Comparison of ENCODE assay signal across 8 mouse cellular contexts in the genomic region with DNA sequence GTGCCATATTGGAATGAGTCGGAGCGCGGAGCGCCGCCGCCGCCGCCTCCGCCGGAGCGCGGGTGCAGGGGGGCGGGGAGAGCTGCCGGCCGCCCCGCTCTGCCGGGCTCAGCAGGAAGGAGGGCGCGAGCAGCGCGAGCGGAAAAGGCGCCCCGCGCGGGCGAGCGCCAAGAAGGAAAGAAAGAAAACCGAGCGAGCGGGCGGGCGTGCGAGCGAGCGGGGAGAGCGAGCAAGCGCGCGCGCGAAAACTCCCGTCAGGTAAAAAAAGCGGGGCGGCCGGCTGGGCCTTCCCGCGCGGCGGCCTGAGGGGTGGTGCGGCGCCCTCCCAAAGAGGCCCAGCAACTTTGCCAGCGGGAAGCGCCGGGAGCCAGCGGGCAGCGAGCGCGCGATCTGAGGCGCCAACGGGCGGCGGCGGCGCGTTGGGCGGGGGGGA. TPM values are rescaled to one million over a fixed set of nuclear protein-coding genes. Genes with fewer than 3 reads are reported as not detected.
DNase-seq lines count a peak whose midpoint lies in the region; ATAC-seq and TF ChIP-seq lines count a peak whose summit lies in the region.

No protein-coding gene starts in this region.

- H3K4me3 ChIP-seq in G1E (ENCODE audit: low read depth, low read length): peak overlapping the region; percentile 81
- peak overlapping the region; percentile 100 for H3K4me3 ChIP-seq in brown adipose tissue, adult 24 weeks (ENCODE audit: insufficient read depth, low read depth, low read length)
- peak overlapping the region; percentile 97 for H3K4me3 ChIP-seq in forebrain, embryonic 13.5 days
- H3K4me3 ChIP-seq in lung, embryonic 14.5 days (ENCODE audit: low read depth, low read length): peak overlapping the region; percentile 88

- no peak for TF ChIP-seq CTCF in G1E (IDR thresholded peaks at IDR 0.05; ENCODE audit: low read depth, low read length)
- TF ChIP-seq CTCF in lung, embryonic 14.5 days (IDR thresholded peaks at IDR 0.05; ENCODE audit: low read depth): no peak

- no peaks in the 10 kb centered on the region for H3K36me3 ChIP-seq in G1E (replicated peaks)
- no peaks in the 10 kb centered on the region for H3K36me3 ChIP-seq in forebrain, embryonic 13.5 days (ENCODE audit: poor library complexity, severe bottlenecking)
- H3K36me3 ChIP-seq in lung, embryonic 14.5 days (ENCODE audit: insufficient read depth): no peaks in the 10 kb centered on the region

- H3K27me3 ChIP-seq in G1E (ENCODE audit: insufficient read depth, low read length): peaks cover 4% of the 10 kb centered on the region; the same call in 1 of the 2 replicates
- 0 out of 2 replicates have a peak, but pooled peaks cover 6% of the 10 kb centered on the region for H3K27me3 ChIP-seq in forebrain, embryonic 13.5 days
- peaks cover 12% of the 10 kb centered on the region for H3K27me3 ChIP-seq in lung, embryonic 14.5 days (ENCODE audit: insufficient read depth, low read length)

- H3K4me1 ChIP-seq in G1E (ENCODE audit: insufficient read depth, low read depth, low read length): peaks cover 43% of the 10 kb centered on the region
- H3K4me1 ChIP-seq in brown adipose tissue, adult 24 weeks (ENCODE audit: control insufficient read depth, insufficient read depth, insufficient read length, low read length): no peaks in the 10 kb centered on the region
- H3K4me1 ChIP-seq in forebrain, embryonic 13.5 days: peaks cover 20% of the 10 kb centered on the region
- 0 out of 2 replicates have a peak, but pooled peaks cover 2% of the 10 kb centered on the region for H3K4me1 ChIP-seq in lung, embryonic 14.5 days (ENCODE audit: insufficient read depth)

- H3K9ac ChIP-seq in forebrain, embryonic 13.5 days: peak overlapping the region; percentile 93
- H3K9ac ChIP-seq in lung, embryonic 14.5 days: peak overlapping the region; percentile 83

- peak; percentile 79 for DNase-seq in G1E (ENCODE audit: low spot score)
- peak; percentile 64 for DNase-seq in heart, postnatal 25 days (ENCODE audit: low spot score)
- peak; percentile 80 to 88 for DNase-seq in layer of hippocampus, postnatal 10 days (ENCODE audit: low spot score in 2 of 2)
- DNase-seq in lung, embryonic 14.5 days: peak; percentile 80
- peak; percentile 62 for DNase-seq in ovary, adult 18-20 months (ENCODE audit: low spot score)
- DNase-seq in thymus, postnatal 10 days (ENCODE audit: low spot score in 2 of 2): peak; percentile 73 to 77

- 0% methylated on average over 54 of the region's 68 CpGs for WGBS in forebrain, embryonic 13.5 days
- 1% methylated on average over 62 of the region's 68 CpGs for WGBS in lung, embryonic 14.5 days

- no peak for ATAC-seq in G1E (ENCODE audit: extremely low read depth, insufficient number of reproducible peaks, low FRiP score, poor library complexity, severe bottlenecking)
- peak; percentile 91 for ATAC-seq in forebrain, embryonic 13.5 days
- peak; percentile 81 for ATAC-seq in lung, embryonic 14.5 days (ENCODE audit: insufficient read depth)

- no peaks in the 10 kb centered on the region for H3K9me3 ChIP-seq in G1E (replicated peaks)
- no peaks in the 10 kb centered on the region for H3K9me3 ChIP-seq in forebrain, embryonic 13.5 days (replicated peaks)
- H3K9me3 ChIP-seq in lung, embryonic 14.5 days (ENCODE audit: low read depth, low read length): no peaks in the 10 kb centered on the region

- peak overlapping the region; percentile 66 for H3K4me2 ChIP-seq in forebrain, embryonic 13.5 days
- peak overlapping the region; percentile 89 for H3K4me2 ChIP-seq in lung, embryonic 14.5 days

- peak overlapping the region; percentile 62 for H3K27ac ChIP-seq in brown adipose tissue, adult 24 weeks (replicated peaks; ENCODE audit: low read depth, low read length)
- peak overlapping the region; percentile 95 for H3K27ac ChIP-seq in forebrain, embryonic 13.5 days
- peak overlapping the region; percentile 92 for H3K27ac ChIP-seq in lung, embryonic 14.5 days (ENCODE audit: low read depth)

- intact Hi-C loops in heart, postnatal 25 days (cut with DNase I): loop anchor here (5.0 kb wide), 1 partner anchor 152 kb away; no protein-coding TSS in a partner anchor

RNA-seq across cellular contexts. Expression of a gene that starts 1.0 kb away (rescaled TPM):
- total RNA-seq in G1E (2014; fragmentation: Nextera tagmentation) (26.2 and 26.6 TPM in 2 replicates), G1E (2017) (14.8 and 15.7 TPM in 2 replicates)
- polyA plus RNA-seq in G1E (2012): 2.0 and 3.1 TPM in 2 replicates
- polyA plus RNA-seq in brown adipose tissue, adult 24 weeks (2012; ENCODE audit: insufficient read depth, insufficient read length, missing spikeins): 8.2 and 8.3 TPM in 2 replicates
- polyA plus RNA-seq in forebrain, embryonic 13.5 days (2015; fragmentation: Nextera tagmentation; extraction: Ambion mirVana): 23.5 and 25.8 TPM in 2 replicates
- 10 to 100 TPM; 11.7 to 13.0 TPM for total RNA-seq in heart, postnatal 25 days (2021)
- 10 to 100 TPM; 22.8 to 25.2 TPM for total RNA-seq in layer of hippocampus, postnatal 10 days (2021)
- 14.7 and 15.0 TPM in 2 replicates for polyA plus RNA-seq in lung, embryonic 14.5 days (2014; fragmentation: Nextera tagmentation; extraction: Ambion mirVana)
